ENCODE assay signal across 8 mouse cellular contexts in genomic region chr10:69781491-69781890, GRCm38 (mm10).
DNase-seq lines count a peak whose midpoint lies in the region; ATAC-seq and TF ChIP-seq lines count a peak whose summit lies in the region.

No protein-coding gene starts in this region.

- no peak overlapping the region for H3K4me3 ChIP-seq in embryonic fibroblast, embryonic 13.5 days (ENCODE audit: insufficient read depth, low read length)
- H3K4me3 ChIP-seq in heart, embryonic 16.5 days (ENCODE audit: low read length): no peak overlapping the region
- peak overlapping the region; percentile 10; the same call in 1 of the 2 replicates for H3K4me3 ChIP-seq in layer of hippocampus, adult 2 months

- no peaks in the 10 kb centered on the region for H3K27me3 ChIP-seq in heart, embryonic 16.5 days (ENCODE audit: control insufficient read depth, insufficient read depth, low read length)

- TF ChIP-seq CTCF in embryonic fibroblast, embryonic 13.5 days (IDR thresholded peaks at IDR 0.05; ENCODE audit: borderline replicate concordance, insufficient read depth, low read length): peak; percentile 35; the same call in 1 of the 2 replicates
- peak; percentile 83 for TF ChIP-seq CTCF in layer of hippocampus, adult 2 months (conservative IDR thresholded peaks at IDR 0.05)

- 0 out of 2 replicates have a peak, but pooled peaks cover 3% of the 10 kb centered on the region for H3K9me3 ChIP-seq in heart, embryonic 16.5 days (replicated peaks; ENCODE audit: control insufficient read depth, low read length)

- H3K36me3 ChIP-seq in heart, embryonic 16.5 days (ENCODE audit: control insufficient read depth, insufficient read depth): no peaks in the 10 kb centered on the region

- H3K4me2 ChIP-seq in heart, embryonic 16.5 days (ENCODE audit: low read depth, low read length): peak overlapping the region; percentile 47

- H3K27ac ChIP-seq in embryonic fibroblast, embryonic 13.5 days (ENCODE audit: insufficient read depth, low read length): no peak overlapping the region
- no peak overlapping the region for H3K27ac ChIP-seq in heart, embryonic 16.5 days (ENCODE audit: low read length)
- peak overlapping the region; percentile 68; the same call in 1 of the 2 replicates for H3K27ac ChIP-seq in layer of hippocampus, adult 2 months

- peaks cover 2% of the 10 kb centered on the region; the same call in 1 of the 2 replicates for H3K4me1 ChIP-seq in embryonic fibroblast, embryonic 13.5 days (ENCODE audit: control insufficient read depth, insufficient read depth, low read length)
- peaks cover 19% of the 10 kb centered on the region for H3K4me1 ChIP-seq in heart, embryonic 16.5 days (ENCODE audit: control insufficient read depth, insufficient read depth, low read length)

- TF ChIP-seq POLR2A in embryonic fibroblast, embryonic 13.5 days (IDR thresholded peaks at IDR 0.05; ENCODE audit: low read depth, low read length): no peak

- DNase-seq in CD4-positive, CD25-positive, alpha-beta regulatory T cell, adult 2 months (ENCODE audit: low read depth, low spot score): peak; percentile 2
- peak; percentile 12 to 30 for DNase-seq in adrenal gland, postnatal 4 days (ENCODE audit: low spot score in 2 of 2)
- peak in 1 of 2 experiments; percentile 71 for DNase-seq in layer of hippocampus, adult 2 months (ENCODE audit: low spot score in 2 of 2)
- peak; percentile 37 for DNase-seq in lung, postnatal 25 days (ENCODE audit: low spot score)
- peak; percentile 30 for DNase-seq in thymus, postnatal 25 days

- ATAC-seq in CD4-positive, CD25-positive, alpha-beta regulatory T cell, adult 4 months: no peak
- ATAC-seq in heart, embryonic 16.5 days (replicated peaks; ENCODE audit: extremely low read depth, insufficient read depth, low FRiP score): 0 out of 2 replicates have a peak, but pooled peaks have one; percentile 45

- WGBS in heart, embryonic 16.5 days: 14% methylated on average over 8 of the region's 8 CpGs

- H3K9ac ChIP-seq in heart, embryonic 16.5 days (ENCODE audit: low read length): peak overlapping the region; percentile 30; the same call in 1 of the 2 replicates
